Mouse (Mus musculus): ENCODE measurements around the gene Midn. TPM values are rescaled to one million over a fixed set of nuclear protein-coding genes. Genes with fewer than 3 reads are reported as not detected.

The Midn gene
- polyA plus RNA-seq, 1 experiment from 2014 or later: 22.2 TPM

GRCm38 (mm10) chr10:80204055-80204454, 56.0 kb downstream of the Midn start:
- peak overlapping the region; percentile 59; the same call in 1 of the 2 replicates for H3K27ac ChIP-seq (replicated peaks)
- peaks cover 42% of the 10 kb centered on the region for H3K4me1 ChIP-seq
- no peak overlapping the region for H3K4me3 ChIP-seq
- no peaks in the 10 kb centered on the region for H3K9me3 ChIP-seq
- peaks cover 33% of the 10 kb centered on the region for H3K27me3 ChIP-seq (replicated peaks; ENCODE audit: low read depth, poor library complexity, severe bottlenecking)
- no peak for DNase-seq (ENCODE audit: low spot score)
- no peaks in the 10 kb centered on the region for H3K36me3 ChIP-seq (replicated peaks)
- WGBS: 27% methylated on average over 7 of the region's 7 CpGs

GRCm38 (mm10) chr10:80207201-80207600, 59.1 kb downstream of the Midn start:
- H3K27me3 ChIP-seq (replicated peaks; ENCODE audit: low read depth, poor library complexity, severe bottlenecking): peaks cover 45% of the 10 kb centered on the region
- 40% methylated on average over 1 of the region's 1 CpGs for whole genome bisulfite sequencing
- no peak overlapping the region for H3K4me3 ChIP-seq
- H3K9me3 ChIP-seq: no peaks in the 10 kb centered on the region
- H3K4me1 ChIP-seq: peaks cover 41% of the 10 kb centered on the region
- H3K36me3 ChIP-seq (replicated peaks): no peaks in the 10 kb centered on the region
- DNase-seq (ENCODE audit: low spot score): no peak
- H3K27ac ChIP-seq (replicated peaks): no peak overlapping the region

- Histone ChIP-seq H3K27ac (replicated peaks) (no peak overlapping the region), H3K4me1 (peaks cover 41% of the 10 kb centered on the region), H3K36me3 (replicated peaks) (no peaks in the 10 kb centered on the region), H3K9me3 (no peaks in the 10 kb centered on the region), H3K27me3 (replicated peaks; ENCODE audit: low read depth, poor library complexity, severe bottlenecking) (peaks cover 45% of the 10 kb centered on the region), H3K4me3 (no peak overlapping the region)
- WGBS: 41% methylated on average over 10 of the region's 10 CpGs
- DNase-seq (ENCODE audit: low spot score): no peak
Measured at GRCm38 (mm10) chr10:80207676-80208075, 59.6 kb downstream of the Midn start.

Other genes with a start within 250 kb of the Midn start
- 63.6 and 68.1 TPM in 2 replicates for gene Med16, start 239.3 kb upstream of the Midn start, polyA plus RNA-seq (2016; fragmentation: Nextera tagmentation; extraction: Ambion mirVana)
- gene Gm26602, start 237.4 kb upstream of the Midn start, polyA plus RNA-seq (2016; fragmentation: Nextera tagmentation; extraction: Ambion mirVana): 3.4 TPM in 1 of 2 replicates, not detected in the other
- gene Kiss1r, start 231.3 kb upstream of the Midn start, polyA plus RNA-seq (2016; fragmentation: Nextera tagmentation; extraction: Ambion mirVana): 0.33 and 0.37 TPM in 2 replicates
- gene R3hdm4, start 227.1 kb upstream of the Midn start, polyA plus RNA-seq (2016; fragmentation: Nextera tagmentation; extraction: Ambion mirVana): 125 and 136 TPM in 2 replicates
- 15.7 and 18.0 TPM in 2 replicates for gene Arid3a, start 221.2 kb upstream of the Midn start, polyA plus RNA-seq (2016; fragmentation: Nextera tagmentation; extraction: Ambion mirVana)
- gene Wdr18, start 188.1 kb upstream of the Midn start, polyA plus RNA-seq (2016; fragmentation: Nextera tagmentation; extraction: Ambion mirVana): 166 TPM in 2 replicates
- gene Grin3b, start 177.6 kb upstream of the Midn start, polyA plus RNA-seq (2016; fragmentation: Nextera tagmentation; extraction: Ambion mirVana): 0.13 and 0.44 TPM in 2 replicates
- 12.3 and 12.4 TPM in 2 replicates for gene Tmem259, start 163.9 kb upstream of the Midn start, polyA plus RNA-seq (2016; fragmentation: Nextera tagmentation; extraction: Ambion mirVana)
- gene Cnn2, start 159.7 kb upstream of the Midn start, polyA plus RNA-seq (2016; fragmentation: Nextera tagmentation; extraction: Ambion mirVana): 234 and 253 TPM in 2 replicates
- gene Abca7, start 151.8 kb upstream of the Midn start, polyA plus RNA-seq (2016; fragmentation: Nextera tagmentation; extraction: Ambion mirVana): 2.9 and 3.2 TPM in 2 replicates
- gene Arhgap45, start 131.6 kb upstream of the Midn start, polyA plus RNA-seq (2016; fragmentation: Nextera tagmentation; extraction: Ambion mirVana): 11.2 and 11.3 TPM in 2 replicates
- 312 and 316 TPM in 2 replicates for gene Polr2e, start 108.5 kb upstream of the Midn start, polyA plus RNA-seq (2016; fragmentation: Nextera tagmentation; extraction: Ambion mirVana)
- 618 and 672 TPM in 2 replicates for gene Gpx4, start 101.1 kb upstream of the Midn start, polyA plus RNA-seq (2016; fragmentation: Nextera tagmentation; extraction: Ambion mirVana)
- gene Sbno2, start 42.7 kb upstream of the Midn start, polyA plus RNA-seq (2016; fragmentation: Nextera tagmentation; extraction: Ambion mirVana): 16.2 and 18.2 TPM in 2 replicates
- 16.1 and 17.5 TPM in 2 replicates for gene Stk11, start 32.5 kb upstream of the Midn start, polyA plus RNA-seq (2016; fragmentation: Nextera tagmentation; extraction: Ambion mirVana)
- gene Atp5d, start 9.6 kb upstream of the Midn start, polyA plus RNA-seq (2016; fragmentation: Nextera tagmentation; extraction: Ambion mirVana): 491 and 493 TPM in 2 replicates
- gene Cbarp, start 7.4 kb upstream of the Midn start, polyA plus RNA-seq (2016; fragmentation: Nextera tagmentation; extraction: Ambion mirVana): 4.9 and 8.5 TPM in 2 replicates
- 93.2 and 110 TPM in 2 replicates for gene Cirbp, start 17.7 kb downstream of the Midn start, polyA plus RNA-seq (2016; fragmentation: Nextera tagmentation; extraction: Ambion mirVana)
- gene 1600002K03Rik, start 24.7 kb downstream of the Midn start, polyA plus RNA-seq (2016; fragmentation: Nextera tagmentation; extraction: Ambion mirVana): 10.8 and 12.0 TPM in 2 replicates
- gene Efna2, start 31.2 kb downstream of the Midn start, polyA plus RNA-seq (2016; fragmentation: Nextera tagmentation; extraction: Ambion mirVana): 45.2 and 50.1 TPM in 2 replicates
- gene Mum1, start 78.2 kb downstream of the Midn start, polyA plus RNA-seq (2016; fragmentation: Nextera tagmentation; extraction: Ambion mirVana): 95.9 and 98.1 TPM in 2 replicates
- 303 and 309 TPM in 2 replicates for gene Ndufs7, start 100.8 kb downstream of the Midn start, polyA plus RNA-seq (2016; fragmentation: Nextera tagmentation; extraction: Ambion mirVana)
- gene Gamt, start 112.7 kb downstream of the Midn start, polyA plus RNA-seq (2016; fragmentation: Nextera tagmentation; extraction: Ambion mirVana): 24.4 and 25.0 TPM in 2 replicates
- 56.2 and 58.5 TPM in 2 replicates for gene Dazap1, start 113.2 kb downstream of the Midn start, polyA plus RNA-seq (2016; fragmentation: Nextera tagmentation; extraction: Ambion mirVana)
- gene Rps15, start 144.2 kb downstream of the Midn start, polyA plus RNA-seq (2016; fragmentation: Nextera tagmentation; extraction: Ambion mirVana): 1,079 and 1,119 TPM in 2 replicates
- 11.8 and 12.6 TPM in 2 replicates for gene Apc2, start 147.7 kb downstream of the Midn start, polyA plus RNA-seq (2016; fragmentation: Nextera tagmentation; extraction: Ambion mirVana)
- 53.7 and 56.2 TPM in 2 replicates for gene 2310011J03Rik, start 172.3 kb downstream of the Midn start, polyA plus RNA-seq (2016; fragmentation: Nextera tagmentation; extraction: Ambion mirVana)
- 5.0 and 5.5 TPM in 2 replicates for gene Pcsk4, start 181.2 kb downstream of the Midn start, polyA plus RNA-seq (2016; fragmentation: Nextera tagmentation; extraction: Ambion mirVana)
- gene Reep6, start 181.7 kb downstream of the Midn start, polyA plus RNA-seq (2016; fragmentation: Nextera tagmentation; extraction: Ambion mirVana): 6.6 TPM in 2 replicates
- 0.65 and 0.88 TPM in 2 replicates for gene Adamtsl5, start 200.1 kb downstream of the Midn start, polyA plus RNA-seq (2016; fragmentation: Nextera tagmentation; extraction: Ambion mirVana)
- gene Plk5, start 208.2 kb downstream of the Midn start, polyA plus RNA-seq (2016; fragmentation: Nextera tagmentation; extraction: Ambion mirVana): 0.37 and 0.43 TPM in 2 replicates
- gene Mex3d, start 239.4 kb downstream of the Midn start, polyA plus RNA-seq (2016; fragmentation: Nextera tagmentation; extraction: Ambion mirVana): 6.4 and 7.1 TPM in 2 replicates